Mouse (Mus musculus): ENCODE data around the gene Atp5g3. TPM values are rescaled to one million over a fixed set of nuclear protein-coding genes. Genes with fewer than 3 reads are reported as not detected.

Gene Atp5g3
- polyA plus RNA-seq, 1 experiment from 2014 or later = 1,154 TPM

DNA sequence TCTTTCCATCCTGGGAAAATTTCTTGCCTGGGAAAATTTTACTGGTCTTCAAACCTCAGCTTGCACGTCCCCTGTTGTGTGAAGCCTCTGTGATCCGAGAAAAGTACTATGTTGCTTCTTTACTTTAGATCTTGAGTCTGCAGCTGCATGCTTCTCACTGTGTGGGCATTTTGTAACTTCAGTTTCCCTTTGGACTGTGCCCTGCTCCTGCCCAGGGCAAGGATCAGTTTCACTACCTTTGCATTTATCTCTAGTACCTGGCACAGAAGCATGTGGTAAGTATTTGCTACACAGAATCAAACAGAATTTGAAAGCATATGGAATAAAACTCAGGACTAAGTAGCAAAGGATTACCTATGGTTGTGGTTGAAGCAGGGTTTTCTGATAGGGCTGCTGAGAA, 27.8 kb upstream of the Atp5g3 start:
- no peaks in the 10 kb centered on the region for H3K36me3 ChIP-seq (ENCODE audit: control insufficient read depth, insufficient read depth, low read length)
- H3K27ac ChIP-seq (ENCODE audit: low read length) = no peak overlapping the region
- H3K27me3 ChIP-seq (ENCODE audit: control insufficient read depth, insufficient read depth, low read length) = no peaks in the 10 kb centered on the region
- no peak for ATAC-seq (ENCODE audit: insufficient number of reproducible peaks, insufficient read depth, low FRiP score, low read depth)
- no peak overlapping the region for H3K4me3 ChIP-seq (ENCODE audit: low read depth, low read length)
- H3K4me2 ChIP-seq (replicated peaks; ENCODE audit: low read depth, low read length) = no peak overlapping the region
- WGBS = 84% methylated on average over 2 of the region's 2 CpGs
- no peak overlapping the region for H3K9ac ChIP-seq (replicated peaks; ENCODE audit: low read depth, low read length)
- no peaks in the 10 kb centered on the region for H3K9me3 ChIP-seq (ENCODE audit: control insufficient read depth, low read depth, low read length)
- no peaks in the 10 kb centered on the region for H3K4me1 ChIP-seq (ENCODE audit: control insufficient read depth, insufficient read depth, low read length)

DNA sequence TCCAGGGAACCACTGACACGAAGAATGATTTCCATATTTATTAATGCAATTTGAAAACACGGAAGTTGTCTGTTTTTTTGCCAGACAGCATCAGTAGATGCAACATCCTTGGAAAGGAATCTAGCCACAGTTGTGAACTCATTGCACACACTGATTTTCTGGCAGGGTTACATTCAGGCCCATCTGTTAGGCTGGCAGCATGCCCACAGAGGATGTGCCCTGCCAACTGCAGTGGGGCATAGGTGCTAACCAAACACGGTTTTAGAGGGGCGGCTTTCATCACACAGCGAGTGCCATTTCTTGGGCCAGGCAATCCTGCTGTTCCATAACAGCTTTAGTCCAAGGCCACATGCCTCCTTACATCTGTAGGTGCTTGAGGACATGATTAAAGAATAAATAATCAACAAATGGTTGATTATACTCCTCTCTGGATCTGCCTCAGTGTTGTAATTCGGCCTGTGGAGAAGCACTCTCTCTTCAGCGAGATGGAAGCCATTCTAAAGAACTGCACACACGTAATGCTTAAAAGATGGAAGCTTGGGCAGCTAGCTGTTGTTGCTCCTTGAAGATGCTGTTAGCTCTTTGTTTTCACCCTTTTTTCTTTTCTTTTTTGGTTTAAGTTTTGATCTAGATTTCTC, 21.7 kb upstream of the Atp5g3 start:
- no peaks in the 10 kb centered on the region for H3K36me3 ChIP-seq (ENCODE audit: control insufficient read depth, insufficient read depth, low read length)
- no peak overlapping the region for H3K27ac ChIP-seq (ENCODE audit: low read length)
- no peaks in the 10 kb centered on the region for H3K4me1 ChIP-seq (ENCODE audit: control insufficient read depth, insufficient read depth, low read length)
- H3K27me3 ChIP-seq (ENCODE audit: control insufficient read depth, insufficient read depth, low read length) = no peaks in the 10 kb centered on the region
- no peaks in the 10 kb centered on the region for H3K9me3 ChIP-seq (ENCODE audit: control insufficient read depth, low read depth, low read length)
- ATAC-seq (ENCODE audit: insufficient number of reproducible peaks, insufficient read depth, low FRiP score, low read depth) = no peak
- H3K9ac ChIP-seq (replicated peaks; ENCODE audit: low read depth, low read length) = no peak overlapping the region
- WGBS = 83% methylated on average over 8 of the region's 8 CpGs
- no peak overlapping the region for H3K4me3 ChIP-seq (ENCODE audit: low read depth, low read length)
- H3K4me2 ChIP-seq (replicated peaks; ENCODE audit: low read depth, low read length) = no peak overlapping the region

DNA sequence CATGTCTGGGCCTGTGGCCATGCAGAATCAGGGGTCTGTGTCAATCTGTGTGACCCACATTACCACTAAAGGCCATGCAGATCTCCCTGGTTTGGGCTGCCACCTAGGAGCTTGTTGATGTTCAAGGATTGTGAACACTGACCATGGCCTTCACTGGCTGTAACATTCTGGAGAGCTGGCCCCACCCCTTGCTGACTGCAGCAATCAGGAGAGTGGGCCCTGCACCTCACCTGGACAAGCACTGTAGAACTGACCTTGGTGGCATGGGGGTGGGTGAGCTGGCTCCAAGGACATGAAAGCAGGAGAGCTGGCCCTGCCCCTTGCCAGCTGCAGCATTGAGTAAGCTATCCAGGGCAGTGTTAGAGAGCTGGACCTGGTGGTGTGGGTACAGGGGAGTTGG, 16.6 kb upstream of the Atp5g3 start:
- H3K36me3 ChIP-seq (ENCODE audit: control insufficient read depth, insufficient read depth, low read length) = no peaks in the 10 kb centered on the region

DNA sequence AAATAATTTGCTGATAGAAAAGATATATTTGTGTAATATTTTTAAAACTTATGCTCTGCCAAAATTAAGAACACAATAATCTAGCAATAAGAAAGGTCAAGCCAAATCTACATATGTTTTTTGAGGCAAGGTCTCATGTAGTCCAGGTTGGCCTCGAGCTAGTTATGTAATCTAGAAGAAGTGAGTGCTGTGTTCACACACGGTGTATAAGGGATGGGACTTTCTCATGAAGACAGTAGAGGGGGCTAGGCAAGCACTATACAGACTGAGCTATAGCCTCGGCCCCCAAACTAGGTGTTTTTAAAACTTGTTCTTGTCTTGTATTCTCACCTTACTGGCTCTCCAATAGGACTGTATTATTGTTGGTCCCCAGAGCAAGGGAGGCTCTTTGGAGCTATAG, 14.4 kb upstream of the Atp5g3 start:
- Histone ChIP-seq H3K27ac (ENCODE audit: low read length) (no peak overlapping the region), H3K9ac (replicated peaks; ENCODE audit: low read depth, low read length) (no peak overlapping the region), H3K9me3 (ENCODE audit: control insufficient read depth, low read depth, low read length) (no peaks in the 10 kb centered on the region), H3K36me3 (ENCODE audit: control insufficient read depth, insufficient read depth, low read length) (no peaks in the 10 kb centered on the region), H3K4me2 (replicated peaks; ENCODE audit: low read depth, low read length) (no peak overlapping the region), H3K4me3 (ENCODE audit: low read depth, low read length) (no peak overlapping the region), H3K4me1 (ENCODE audit: control insufficient read depth, insufficient read depth, low read length) (no peaks in the 10 kb centered on the region), H3K27me3 (ENCODE audit: control insufficient read depth, insufficient read depth, low read length) (no peaks in the 10 kb centered on the region)
- ATAC-seq (ENCODE audit: insufficient number of reproducible peaks, insufficient read depth, low FRiP score, low read depth) = no peak
- 70% methylated on average over 3 of the region's 3 CpGs for WGBS

More for the DNA sequence above, 16.6 kb upstream of the Atp5g3 start:
- H3K27me3 ChIP-seq (ENCODE audit: control insufficient read depth, insufficient read depth, low read length) = no peaks in the 10 kb centered on the region
- H3K4me2 ChIP-seq (replicated peaks; ENCODE audit: low read depth, low read length) = no peak overlapping the region
- H3K9ac ChIP-seq (replicated peaks; ENCODE audit: low read depth, low read length) = no peak overlapping the region
- no peaks in the 10 kb centered on the region for H3K9me3 ChIP-seq (ENCODE audit: control insufficient read depth, low read depth, low read length)
- H3K4me1 ChIP-seq (ENCODE audit: control insufficient read depth, insufficient read depth, low read length) = no peaks in the 10 kb centered on the region
- no peak for ATAC-seq (ENCODE audit: insufficient number of reproducible peaks, insufficient read depth, low FRiP score, low read depth)
- no peak overlapping the region for H3K4me3 ChIP-seq (ENCODE audit: low read depth, low read length)
- no peak overlapping the region for H3K27ac ChIP-seq (ENCODE audit: low read length)

DNA sequence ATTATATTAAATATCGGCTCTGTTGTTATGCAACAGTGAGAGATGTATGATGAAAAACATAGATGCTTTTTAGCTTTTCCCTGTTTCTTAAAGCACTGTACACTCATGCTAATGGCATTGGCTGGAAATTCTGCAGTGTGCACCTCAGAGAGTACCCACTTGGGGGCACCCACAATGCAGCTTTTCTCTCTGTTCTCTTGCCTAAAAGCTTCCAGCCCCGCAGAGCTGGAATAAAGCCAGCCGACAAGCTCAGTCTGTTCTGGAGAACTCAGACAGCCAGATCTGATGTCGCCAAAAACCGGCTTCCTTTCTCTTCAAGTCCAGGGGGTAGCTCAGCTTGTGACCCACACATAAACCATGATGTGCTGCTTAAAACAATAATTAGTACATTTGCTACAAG, 14.0 kb upstream of the Atp5g3 start:
- H3K4me3 ChIP-seq (ENCODE audit: low read depth, low read length) = no peak overlapping the region
- no peaks in the 10 kb centered on the region for H3K4me1 ChIP-seq (ENCODE audit: control insufficient read depth, insufficient read depth, low read length)
- no peak overlapping the region for H3K27ac ChIP-seq (ENCODE audit: low read length)
- H3K36me3 ChIP-seq (ENCODE audit: control insufficient read depth, insufficient read depth, low read length) = no peaks in the 10 kb centered on the region
- H3K4me2 ChIP-seq (replicated peaks; ENCODE audit: low read depth, low read length) = no peak overlapping the region
- 0 out of 2 replicates have a peak, but pooled peaks have one; percentile 67 for ATAC-seq (ENCODE audit: insufficient number of reproducible peaks, insufficient read depth, low FRiP score, low read depth)
- H3K9me3 ChIP-seq (ENCODE audit: control insufficient read depth, low read depth, low read length) = no peaks in the 10 kb centered on the region
- WGBS = 16% methylated on average over 5 of the region's 5 CpGs
- no peak overlapping the region for H3K9ac ChIP-seq (replicated peaks; ENCODE audit: low read depth, low read length)
- H3K27me3 ChIP-seq (ENCODE audit: control insufficient read depth, insufficient read depth, low read length) = no peaks in the 10 kb centered on the region

DNA sequence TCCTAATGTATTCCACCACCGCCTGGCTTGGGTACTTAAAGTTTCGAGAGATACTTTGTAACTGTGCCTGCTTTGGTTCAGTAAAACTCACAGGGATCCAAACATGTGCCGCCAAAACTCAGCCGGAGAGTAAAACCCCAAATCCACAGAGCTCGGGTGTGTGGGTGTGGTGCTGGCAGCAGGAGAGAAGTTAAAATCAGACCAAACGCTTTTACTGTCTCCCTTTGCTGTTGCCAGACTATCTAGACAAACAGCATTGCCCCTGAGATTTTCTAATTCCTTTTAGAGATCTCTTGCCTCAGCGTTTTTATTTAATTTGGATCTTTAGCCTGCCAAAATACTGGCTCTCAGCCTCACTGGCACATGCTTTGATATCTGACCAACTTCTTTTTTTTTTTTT, 8.5 kb upstream of the Atp5g3 start:
- Histone ChIP-seq H3K4me3 (ENCODE audit: low read depth, low read length) (no peak overlapping the region), H3K27ac (ENCODE audit: low read length) (no peak overlapping the region), H3K9me3 (ENCODE audit: control insufficient read depth, low read depth, low read length) (no peaks in the 10 kb centered on the region), H3K9ac (replicated peaks; ENCODE audit: low read depth, low read length) (no peak overlapping the region), H3K36me3 (ENCODE audit: control insufficient read depth, insufficient read depth, low read length) (no peaks in the 10 kb centered on the region), H3K27me3 (ENCODE audit: control insufficient read depth, insufficient read depth, low read length) (no peaks in the 10 kb centered on the region), H3K4me1 (ENCODE audit: control insufficient read depth, insufficient read depth, low read length) (no peaks in the 10 kb centered on the region), H3K4me2 (replicated peaks; ENCODE audit: low read depth, low read length) (no peak overlapping the region)
- ATAC-seq (ENCODE audit: insufficient number of reproducible peaks, insufficient read depth, low FRiP score, low read depth) = no peak
- 61% methylated on average over 7 of the region's 7 CpGs for WGBS

DNA sequence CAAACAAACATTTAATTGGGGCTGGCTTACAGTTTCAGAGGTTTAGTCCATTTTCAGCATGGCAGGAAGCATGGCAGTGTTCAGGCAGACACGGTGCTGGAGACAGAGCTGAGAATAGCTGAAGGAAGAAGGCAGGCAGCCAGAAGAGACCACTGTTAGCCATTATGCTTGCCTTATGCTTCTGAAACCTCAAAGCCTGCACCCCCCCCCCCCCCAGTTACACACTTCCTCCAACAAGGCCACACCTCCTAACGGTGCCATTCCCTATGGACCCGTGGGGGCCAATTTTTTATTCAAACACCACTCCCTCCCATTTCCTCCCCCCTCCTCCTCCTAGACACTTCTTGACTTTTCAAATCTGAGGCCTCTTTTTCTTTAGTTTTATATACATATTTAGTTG, 1.1 kb upstream of the Atp5g3 start:
- no peak for ATAC-seq (ENCODE audit: insufficient number of reproducible peaks, insufficient read depth, low FRiP score, low read depth)
- Histone ChIP-seq H3K4me2 (replicated peaks; ENCODE audit: low read depth, low read length) (no peak overlapping the region), H3K9ac (replicated peaks; ENCODE audit: low read depth, low read length) (no peak overlapping the region), H3K36me3 (ENCODE audit: control insufficient read depth, insufficient read depth, low read length) (peaks cover 20% of the 10 kb centered on the region), H3K4me3 (ENCODE audit: low read depth, low read length) (no peak overlapping the region), H3K9me3 (ENCODE audit: control insufficient read depth, low read depth, low read length) (no peaks in the 10 kb centered on the region), H3K4me1 (ENCODE audit: control insufficient read depth, insufficient read depth, low read length) (peaks cover 5% of the 10 kb centered on the region), H3K27me3 (ENCODE audit: control insufficient read depth, insufficient read depth, low read length) (no peaks in the 10 kb centered on the region), H3K27ac (ENCODE audit: low read length) (no peak overlapping the region)
- 85% methylated on average over 3 of the region's 3 CpGs for WGBS

DNA sequence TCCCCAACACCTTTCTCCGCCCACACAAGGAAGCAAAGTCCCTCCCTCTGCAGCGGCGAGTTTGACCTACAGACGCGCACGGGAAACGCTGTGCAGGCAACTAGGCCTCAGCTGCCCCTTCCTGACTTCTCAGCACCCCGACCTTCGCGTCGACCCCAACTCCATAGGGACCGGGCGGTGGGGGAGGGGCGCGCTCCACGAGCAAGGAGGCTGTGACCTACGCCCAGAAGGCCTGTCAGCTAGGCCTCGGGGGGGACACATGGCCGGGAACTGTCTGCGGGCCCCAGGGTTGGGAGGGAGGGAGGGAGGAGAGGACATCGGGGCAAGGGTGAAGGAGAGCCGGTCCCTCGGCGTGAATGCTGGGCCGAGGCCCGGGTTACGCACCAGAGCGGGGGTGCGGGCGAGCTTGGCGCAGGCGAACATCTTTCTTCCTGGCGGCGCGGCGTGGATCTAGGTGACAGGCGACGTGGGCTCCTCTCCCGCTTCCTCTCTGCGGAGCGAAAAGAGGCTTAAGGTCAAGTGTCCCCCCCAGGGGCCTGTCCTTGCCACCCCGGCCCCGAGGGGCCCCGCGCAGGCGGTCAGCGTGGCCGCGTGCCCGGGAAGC, 453 bp downstream of the Atp5g3 start:
- Histone ChIP-seq H3K4me2 (replicated peaks; ENCODE audit: low read depth, low read length) (peak overlapping the region; percentile 63), H3K27ac (ENCODE audit: low read length) (peak overlapping the region; percentile 92), H3K9ac (replicated peaks; ENCODE audit: low read depth, low read length) (peak overlapping the region; percentile 99), H3K27me3 (ENCODE audit: control insufficient read depth, insufficient read depth, low read length) (no peaks in the 10 kb centered on the region), H3K4me3 (ENCODE audit: low read depth, low read length) (peak overlapping the region; percentile 97), H3K36me3 (ENCODE audit: control insufficient read depth, insufficient read depth, low read length) (peaks cover 27% of the 10 kb centered on the region), H3K9me3 (ENCODE audit: control insufficient read depth, low read depth, low read length) (no peaks in the 10 kb centered on the region), H3K4me1 (ENCODE audit: control insufficient read depth, insufficient read depth, low read length) (peaks cover 5% of the 10 kb centered on the region)
- WGBS = under 1% methylated on average over 36 of the region's 50 CpGs
- ATAC-seq (ENCODE audit: insufficient number of reproducible peaks, insufficient read depth, low FRiP score, low read depth) = peak; percentile 57

DNA sequence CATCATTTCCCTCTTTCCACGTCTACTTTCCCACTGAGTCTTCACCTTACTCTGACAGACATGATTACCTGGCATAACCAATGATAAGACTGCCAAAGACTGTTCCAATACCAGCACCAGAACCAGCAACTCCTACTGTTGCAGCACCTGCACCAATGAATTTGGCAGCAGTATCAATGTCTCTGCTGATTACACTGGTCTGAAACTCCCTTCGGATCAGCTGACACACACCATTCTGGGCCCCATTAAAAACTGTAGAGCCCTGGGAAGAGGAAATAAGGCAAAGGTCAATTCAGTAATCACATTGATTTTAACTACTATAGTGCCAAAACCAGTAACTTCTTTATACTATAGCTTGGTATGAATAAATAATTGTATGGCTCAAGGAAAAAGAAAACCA, 2.0 kb downstream of the Atp5g3 start:
- Histone ChIP-seq H3K36me3 (ENCODE audit: control insufficient read depth, insufficient read depth, low read length) (peaks cover 27% of the 10 kb centered on the region), H3K4me1 (ENCODE audit: control insufficient read depth, insufficient read depth, low read length) (peaks cover 5% of the 10 kb centered on the region), H3K4me3 (ENCODE audit: low read depth, low read length) (no peak overlapping the region), H3K9ac (replicated peaks; ENCODE audit: low read depth, low read length) (no peak overlapping the region), H3K27ac (ENCODE audit: low read length) (no peak overlapping the region), H3K4me2 (replicated peaks; ENCODE audit: low read depth, low read length) (no peak overlapping the region), H3K27me3 (ENCODE audit: control insufficient read depth, insufficient read depth, low read length) (no peaks in the 10 kb centered on the region), H3K9me3 (ENCODE audit: control insufficient read depth, low read depth, low read length) (no peaks in the 10 kb centered on the region)
- no peak for ATAC-seq (ENCODE audit: insufficient number of reproducible peaks, insufficient read depth, low FRiP score, low read depth)
- 78% methylated on average over 2 of the region's 2 CpGs for WGBS

All from stomach, embryonic 14.5 days (tissue).